Mouse (Mus musculus): ENCODE data around the gene Acad10. TPM values are rescaled to one million over a fixed set of nuclear protein-coding genes. Genes with fewer than 3 reads are reported as not detected.
"Not testable (repeated sequence)": the region's sequence is repeated elsewhere in the genome, so short reads cannot be mapped to it uniquely, and the experiment has no call there.

Gene Acad10
- total RNA-seq (2021), result 1 to 10 TPM; 4.5 to 9.4 TPM
- long read RNA-seq, experiment 1, partial matches to known transcripts, result 1 of 3 reads
- long read RNA-seq, experiment 1, other reads (novel, unspliced or antisense), result 2 of 3 reads
- long read RNA-seq, experiment 2, partial matches to known transcripts, result 0 of 4 reads
- long read RNA-seq, experiment 2, other reads (novel, unspliced or antisense), result 3 of 4 reads

GRCm38 (mm10) chr5:121660059-121660896, at the start of gene Acad10, which contains the start of gene Brap:
TSS of gene Acad10 (minus strand) at chr5:121660514.
TSS of gene Brap (plus strand) at chr5:121660563.
- intact Hi-C loops (cut with DNase I; ENCODE audit: low total_unique reads), result no loop called here
- peak; percentile 95 for DNase-seq

- DNase-seq, result no peak
- intact Hi-C loops (cut with DNase I; ENCODE audit: low total_unique reads), result no loop called here
These were observed 44.4 kb upstream of the Acad10 start for GRCm38 (mm10) chr5:121704512-121705248.

GRCm38 (mm10) chr5:121703341-121703740, 43.0 kb upstream of the Acad10 start:
- intact Hi-C loops (cut with DNase I; ENCODE audit: low total_unique reads), result no loop called here
- DNase-seq, result no peak

- no peak for DNase-seq
- intact Hi-C loops (cut with DNase I; ENCODE audit: low total_unique reads), result no loop called here
These were observed 40.9 kb upstream of the Acad10 start for GRCm38 (mm10) chr5:121701111-121701769.

GRCm38 (mm10) chr5:121700496-121700895, 40.2 kb upstream of the Acad10 start:
- intact Hi-C loops (cut with DNase I; ENCODE audit: low total_unique reads), result no loop called here
- DNase-seq, result peak; percentile 51

GRCm38 (mm10) chr5:121699891-121700290, 39.6 kb upstream of the Acad10 start:
- no peak for DNase-seq
- intact Hi-C loops (cut with DNase I; ENCODE audit: low total_unique reads), result loop anchor here (10.0 kb wide), 1 partner anchor 1915 kb away; no protein-coding TSS in a partner anchor

GRCm38 (mm10) chr5:121696761-121697160, 36.4 kb upstream of the Acad10 start:
- DNase-seq, result no peak
- intact Hi-C loops (cut with DNase I; ENCODE audit: low total_unique reads), result loop anchor here (10.0 kb wide), 1 partner anchor 1912 kb away; no protein-coding TSS in a partner anchor

- no peak for DNase-seq
- intact Hi-C loops (cut with DNase I; ENCODE audit: low total_unique reads), result loop anchor here (10.0 kb wide), 1 partner anchor 1908 kb away; no protein-coding TSS in a partner anchor
These were observed 32.6 kb upstream of the Acad10 start for GRCm38 (mm10) chr5:121692897-121693296.

- not testable (repeated sequence) for DNase-seq
These were observed 31.1 kb upstream of the Acad10 start for GRCm38 (mm10) chr5:121691436-121691835.

GRCm38 (mm10) chr5:121690482-121691211, 30.3 kb upstream of the Acad10 start:
- intact Hi-C loops (cut with DNase I; ENCODE audit: low total_unique reads), result loop anchor here (10.0 kb wide), 1 partner anchor 1906 kb away; no protein-coding TSS in a partner anchor
- DNase-seq, result peak; percentile 57

More at GRCm38 (mm10) chr5:121691436-121691835, 31.1 kb upstream of the Acad10 start:
- intact Hi-C loops (cut with DNase I; ENCODE audit: low total_unique reads), result loop anchor here (10.0 kb wide), 1 partner anchor 1907 kb away; no protein-coding TSS in a partner anchor

- DNase-seq, result no peak
- intact Hi-C loops (cut with DNase I; ENCODE audit: low total_unique reads), result no loop called here
These were observed 26.0 kb upstream of the Acad10 start for GRCm38 (mm10) chr5:121686113-121686898.

- intact Hi-C loops (cut with DNase I; ENCODE audit: low total_unique reads), result no loop called here
- no peak for DNase-seq
These were observed 25.2 kb upstream of the Acad10 start for GRCm38 (mm10) chr5:121685495-121685894.

- intact Hi-C loops (cut with DNase I; ENCODE audit: low total_unique reads), result no loop called here
- no peak for DNase-seq
These were observed 21.9 kb upstream of the Acad10 start for GRCm38 (mm10) chr5:121682250-121682649.

- no peak for DNase-seq
- intact Hi-C loops (cut with DNase I; ENCODE audit: low total_unique reads), result no loop called here
These were observed 10.1 kb upstream of the Acad10 start for GRCm38 (mm10) chr5:121670412-121670811.

GRCm38 (mm10) chr5:121668411-121668810, 8.1 kb upstream of the Acad10 start:
- intact Hi-C loops (cut with DNase I; ENCODE audit: low total_unique reads), result no loop called here
- no peak for DNase-seq

GRCm38 (mm10) chr5:121667067-121667466, 6.8 kb upstream of the Acad10 start:
- DNase-seq, result no peak
- intact Hi-C loops (cut with DNase I; ENCODE audit: low total_unique reads), result no loop called here

- intact Hi-C loops (cut with DNase I; ENCODE audit: low total_unique reads), result no loop called here
- no peak for DNase-seq
These were observed 4.7 kb upstream of the Acad10 start for GRCm38 (mm10) chr5:121664971-121665370.

- DNase-seq, result no peak
- intact Hi-C loops (cut with DNase I; ENCODE audit: low total_unique reads), result no loop called here
These were observed 3.8 kb upstream of the Acad10 start for GRCm38 (mm10) chr5:121664078-121664477.
